Mouse (Mus musculus) stomach, embryonic 15.5 days (tissue): ENCODE results near the gene Mrps18b. TPM values are rescaled to one million over a fixed set of nuclear protein-coding genes. Genes with fewer than 3 reads are reported as not detected.
"Not testable (repeated sequence)": the region's sequence is repeated elsewhere in the genome, so short reads cannot be mapped to it uniquely, and the experiment has no call there.

Experiments
- ATAC-seq: fragments of 200-750 bp; cut with Nextera tagmentation; 2 replicates; pipeline ENCODE4 v1.8.0; 2017; ENCODE audit warnings: low read depth, moderate number of reproducible peaks, moderate TSS enrichment; ENCODE audit not compliant: insufficient read depth, low FRiP score
- H3K27ac ChIP-seq: fragments of 300-500 bp; sonication (generic); 2 replicates; pipeline ENCODE4 v1.5.1; 2015; ENCODE audit warnings: mild to moderate bottlenecking, inconsistent platforms
- H3K27me3 ChIP-seq: fragments of 300-500 bp; sonication (generic); replicated peaks from 2 replicates; pipeline ENCODE4 v1.6.1; 2015; ENCODE audit warnings: inconsistent platforms
- H3K36me3 ChIP-seq: fragments of 300-500 bp; sonication (generic); 2 replicates; pipeline ENCODE4 v1.6.1; 2015; ENCODE audit warnings: inconsistent platforms
- H3K4me1 ChIP-seq: fragments of 300-500 bp; sonication (generic); 2 replicates; pipeline ENCODE4 v1.6.1; 2015; ENCODE audit warnings: inconsistent platforms
- H3K4me2 ChIP-seq: fragments of 300-500 bp; sonication (generic); 2 replicates; pipeline ENCODE4 v1.6.1; 2015; ENCODE audit warnings: mild to moderate bottlenecking, inconsistent platforms
- H3K4me3 ChIP-seq: fragments of 300-500 bp; sonication (generic); replicated peaks from 2 replicates; pipeline ENCODE4 v1.5.1; 2015; ENCODE audit warnings: inconsistent platforms
- H3K9ac ChIP-seq: fragments of 300-500 bp; sonication (generic); 2 replicates; pipeline ENCODE4 v1.6.1; 2015; ENCODE audit warnings: inconsistent platforms
- H3K9me3 ChIP-seq: fragments of 300-500 bp; sonication (generic); 2 replicates; pipeline ENCODE4 v1.6.1; 2016; ENCODE audit warnings: inconsistent platforms
- WGBS: fragments of 180-500 bp; shearing (Covaris S2); methylation state at CpG from one replicate; pipeline ENCODE4 v1.1.7; 2015; 5-methylcytosine and 5-hydroxymethylcytosine counted together
- polyA plus RNA-seq: library from polyadenylated mRNA; unstranded; fragments of >200 nt; fragmentation: Nextera tagmentation; extraction: Ambion mirVana; gene quantifications from 2 replicates; pipeline ENCODE4 v1.2.1, GENCODE M21; 2015

The Mrps18b gene
- polyA plus RNA-seq, result 89.5 and 101 TPM in 2 replicates

DNA sequence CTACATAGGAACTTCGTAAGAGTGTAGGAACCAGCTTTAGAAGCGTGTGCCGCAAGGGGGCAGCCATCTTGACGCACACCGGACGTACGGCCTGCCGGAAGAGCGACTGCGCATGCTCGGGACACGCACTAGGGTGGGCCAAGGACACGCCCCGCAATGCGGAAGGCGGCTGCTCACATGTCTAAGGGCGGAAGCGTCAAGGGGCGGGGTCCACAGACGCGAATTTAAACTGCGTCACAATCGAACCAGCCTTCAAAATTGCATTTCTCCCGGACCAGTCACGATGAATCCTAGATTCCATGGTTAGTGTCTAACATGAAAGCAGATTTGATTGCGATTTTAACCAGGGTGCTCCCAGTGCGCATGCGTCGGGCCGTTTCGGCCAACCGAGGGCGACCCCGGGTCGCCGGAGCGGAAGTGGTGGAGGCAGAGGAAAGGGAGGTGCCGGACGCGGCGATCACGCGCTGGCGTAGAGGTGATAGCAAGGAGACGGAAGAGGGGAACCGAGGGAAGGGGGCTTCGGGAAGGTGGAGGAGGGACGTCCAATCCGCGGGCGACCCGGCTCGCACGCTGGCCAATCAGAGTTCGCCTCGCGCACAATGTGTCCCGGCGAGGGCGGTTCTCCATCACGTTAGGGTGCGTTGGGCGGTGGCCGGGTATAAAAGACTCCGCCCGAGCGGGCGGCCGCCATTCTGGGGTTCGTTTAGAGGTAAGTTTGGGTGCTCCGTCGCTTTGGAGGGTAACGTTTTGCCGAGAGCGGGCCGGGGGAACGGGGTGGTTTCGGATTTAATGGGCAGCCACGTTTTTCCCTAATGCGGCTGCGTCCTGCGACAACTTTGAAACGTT lies at the start of gene Mrps18b, which contains the start of gene Ppp1r10:
Gene Mrps18b, minus strand, starts transcription at position 93 of the 846 bp plus-strand sequence.
Gene Ppp1r10, plus strand, starts transcription at position 138 of the 846 bp plus-strand sequence.
- WGBS, result under 1% methylated on average over 83 of the region's 83 CpGs
- peak; percentile 94 for ATAC-seq
- H3K27me3 ChIP-seq, result no peaks in the 10 kb centered on the region
- peaks cover 13% of the 10 kb centered on the region for H3K36me3 ChIP-seq
- peak within 1 kb of the TSS; percentile 92 for H3K9ac ChIP-seq
- peak within 1 kb of the TSS; percentile 97 for H3K27ac ChIP-seq
- peaks cover 13% of the 10 kb centered on the region; the same call in 1 of the 2 replicates for H3K4me1 ChIP-seq
- H3K4me3 ChIP-seq, result peak within 1 kb of the TSS; percentile 77
- H3K4me2 ChIP-seq, result peak within 1 kb of the TSS; percentile 78
- H3K9me3 ChIP-seq, result no peaks in the 10 kb centered on the region

- H3K4me2 ChIP-seq, result no peak overlapping the region
- peaks cover 52% of the 10 kb centered on the region for H3K36me3 ChIP-seq
- no peak for ATAC-seq
- H3K4me1 ChIP-seq, result peaks cover 5% of the 10 kb centered on the region
- H3K9ac ChIP-seq, result no peak overlapping the region
- H3K27me3 ChIP-seq, result no peaks in the 10 kb centered on the region
- 88% methylated on average over 10 of the region's 10 CpGs for WGBS
- no peaks in the 10 kb centered on the region for H3K9me3 ChIP-seq
- H3K27ac ChIP-seq, result no peak overlapping the region
- H3K4me3 ChIP-seq, result no peak overlapping the region
These were observed 47.1 kb upstream of the Mrps18b start for GRCm38 (mm10) chr17:35963279-35963678.

DNA sequence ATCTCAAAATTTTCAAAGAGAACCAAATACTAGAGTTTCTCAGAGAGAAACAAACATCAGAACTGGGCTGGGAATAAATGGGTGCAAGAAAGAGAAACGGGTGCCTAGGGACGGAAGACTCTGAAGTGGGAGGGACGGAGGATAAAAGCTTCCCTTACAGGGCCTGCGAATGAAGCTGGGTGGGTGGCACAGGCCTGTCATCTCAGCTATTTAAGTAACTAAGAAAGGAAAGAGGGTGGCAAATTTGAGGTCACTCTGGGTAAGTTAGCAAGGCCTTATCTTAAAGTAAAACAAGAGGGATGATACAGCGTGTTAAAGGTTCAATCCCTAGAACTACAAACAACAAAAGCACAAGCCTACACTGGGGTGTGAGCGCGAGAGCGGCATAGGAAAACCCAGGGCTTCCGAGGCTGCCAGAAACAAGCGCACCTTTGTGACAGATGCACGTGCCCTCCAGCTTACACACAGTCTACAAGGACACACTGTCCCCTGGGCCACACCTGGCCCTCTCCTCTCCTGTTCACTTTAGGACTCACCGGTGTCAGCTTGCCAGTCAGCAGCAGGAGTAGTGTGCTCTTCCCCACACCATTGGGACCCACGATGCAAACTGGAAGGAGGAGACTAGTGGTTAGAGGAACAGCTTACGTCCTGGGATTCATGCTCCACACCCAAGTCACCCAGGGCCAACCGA lies 42.5 kb upstream of the Mrps18b start:
- peaks cover 72% of the 10 kb centered on the region for H3K36me3 ChIP-seq
- no peaks in the 10 kb centered on the region for H3K4me1 ChIP-seq
- H3K4me3 ChIP-seq, result no peak overlapping the region
- no peaks in the 10 kb centered on the region for H3K27me3 ChIP-seq
- 96% methylated on average over 15 of the region's 15 CpGs for WGBS
- no peak overlapping the region for H3K4me2 ChIP-seq
- no peak overlapping the region for H3K9ac ChIP-seq
- no peak overlapping the region for H3K27ac ChIP-seq
- no peak for ATAC-seq
- H3K9me3 ChIP-seq, result no peaks in the 10 kb centered on the region

GRCm38 (mm10) chr17:35954665-35955064 lies 38.5 kb upstream of the Mrps18b start:
- Histone ChIP-seq H3K4me3 (no peak overlapping the region), H3K4me1 (no peaks in the 10 kb centered on the region), H3K36me3 (peaks cover 36% of the 10 kb centered on the region), H3K4me2 (no peak overlapping the region), H3K9me3 (no peaks in the 10 kb centered on the region), H3K9ac (no peak overlapping the region), H3K27ac (no peak overlapping the region), H3K27me3 (no peaks in the 10 kb centered on the region)
- no peak for ATAC-seq
- 78% methylated on average over 8 of the region's 8 CpGs for WGBS

GRCm38 (mm10) chr17:35952559-35952958 lies 36.4 kb upstream of the Mrps18b start:
- not testable (repeated sequence) for H3K4me3 ChIP-seq, H3K9me3 ChIP-seq, H3K4me2 ChIP-seq, ATAC-seq, H3K27me3 ChIP-seq, H3K9ac ChIP-seq, H3K27ac ChIP-seq, H3K4me1 ChIP-seq
- 51% methylated on average over 2 of the region's 3 CpGs for WGBS
- H3K36me3 ChIP-seq, result peaks cover 15% of the 10 kb centered on the region

- not testable (repeated sequence) for ATAC-seq, H3K27me3 ChIP-seq, H3K27ac ChIP-seq, H3K9ac ChIP-seq, H3K4me1 ChIP-seq, H3K4me3 ChIP-seq, H3K9me3 ChIP-seq, H3K36me3 ChIP-seq, H3K4me2 ChIP-seq
These were observed 34.8 kb upstream of the Mrps18b start for GRCm38 (mm10) chr17:35950946-35951345.

DNA sequence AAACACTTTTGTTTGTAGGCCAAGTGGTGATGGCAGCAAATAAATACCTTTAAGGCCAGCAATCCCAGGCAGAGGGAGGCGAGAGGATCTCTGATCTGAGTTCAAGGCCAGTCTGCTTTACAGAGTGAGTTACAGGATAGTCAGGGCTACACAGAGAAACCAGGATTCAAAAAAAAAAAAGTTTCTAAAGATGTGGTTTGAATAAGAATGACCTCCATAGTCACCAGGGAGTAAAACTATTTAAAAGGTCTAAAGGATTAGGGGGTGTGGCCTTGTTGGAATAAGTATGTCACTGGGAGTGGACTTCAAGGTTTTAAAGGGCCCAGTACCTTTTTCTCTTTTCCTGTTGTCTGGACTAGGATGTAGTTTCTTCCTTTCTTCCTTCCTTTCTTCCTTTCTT lies 23.8 kb upstream of the Mrps18b start:
- Histone ChIP-seq H3K9me3 (no peaks in the 10 kb centered on the region), H3K4me3 (no peak overlapping the region), H3K9ac (no peak overlapping the region), H3K4me2 (no peak overlapping the region), H3K27me3 (no peaks in the 10 kb centered on the region), H3K4me1 (no peaks in the 10 kb centered on the region), H3K36me3 (no peaks in the 10 kb centered on the region), H3K27ac (no peak overlapping the region)
- no peak for ATAC-seq
- 68% methylated on average over 1 of the region's 1 CpGs for WGBS

- no peaks in the 10 kb centered on the region for H3K4me1 ChIP-seq
- H3K4me3 ChIP-seq, result no peak overlapping the region
- H3K9me3 ChIP-seq, result no peaks in the 10 kb centered on the region
- no peak overlapping the region for H3K9ac ChIP-seq
- WGBS, result 39% methylated on average over 2 of the region's 2 CpGs
- H3K27me3 ChIP-seq, result no peaks in the 10 kb centered on the region
- H3K4me2 ChIP-seq, result no peak overlapping the region
- H3K36me3 ChIP-seq, result no peaks in the 10 kb centered on the region
- no peak overlapping the region for H3K27ac ChIP-seq
- ATAC-seq, result no peak
These were observed 22.9 kb upstream of the Mrps18b start for GRCm38 (mm10) chr17:35939108-35939507.

DNA sequence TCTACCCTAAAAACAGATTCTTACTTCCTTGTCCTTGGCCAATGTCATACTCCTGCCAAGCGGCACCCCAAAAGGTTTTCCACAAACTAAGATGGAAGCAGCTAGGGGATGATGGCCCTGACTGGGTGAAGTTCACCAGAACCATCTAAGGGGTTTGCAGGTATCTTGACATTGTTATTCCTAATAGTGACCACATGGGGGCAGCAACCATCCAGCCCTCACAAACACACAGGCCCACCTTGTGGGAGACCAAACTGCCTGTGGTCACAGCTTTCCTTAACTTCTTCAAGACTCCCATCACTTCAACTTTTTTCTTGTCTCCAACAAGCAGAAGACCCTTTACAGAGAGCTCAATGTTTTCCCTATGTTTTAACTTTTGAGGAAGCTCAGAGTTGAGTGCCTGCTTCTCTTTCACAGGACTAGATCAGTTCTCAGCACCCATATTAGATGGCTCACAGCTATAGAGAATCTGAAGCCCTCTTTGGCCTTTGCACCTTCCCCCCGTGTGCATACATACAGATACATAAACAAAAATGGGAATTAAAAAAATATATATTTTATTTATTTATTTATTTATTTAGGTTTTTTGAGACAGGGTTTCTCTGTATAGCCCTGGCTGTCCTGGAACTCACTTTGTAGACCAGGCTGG lies 21.6 kb upstream of the Mrps18b start:
- Histone ChIP-seq H3K27ac (no peak overlapping the region), H3K9me3 (no peaks in the 10 kb centered on the region), H3K9ac (no peak overlapping the region), H3K27me3 (no peaks in the 10 kb centered on the region), H3K36me3 (no peaks in the 10 kb centered on the region), H3K4me3 (no peak overlapping the region), H3K4me1 (no peaks in the 10 kb centered on the region), H3K4me2 (no peak overlapping the region)
- WGBS, result 31% methylated on average over 2 of the region's 2 CpGs
- peak; percentile 53; the same call in 1 of the 2 replicates for ATAC-seq

DNA sequence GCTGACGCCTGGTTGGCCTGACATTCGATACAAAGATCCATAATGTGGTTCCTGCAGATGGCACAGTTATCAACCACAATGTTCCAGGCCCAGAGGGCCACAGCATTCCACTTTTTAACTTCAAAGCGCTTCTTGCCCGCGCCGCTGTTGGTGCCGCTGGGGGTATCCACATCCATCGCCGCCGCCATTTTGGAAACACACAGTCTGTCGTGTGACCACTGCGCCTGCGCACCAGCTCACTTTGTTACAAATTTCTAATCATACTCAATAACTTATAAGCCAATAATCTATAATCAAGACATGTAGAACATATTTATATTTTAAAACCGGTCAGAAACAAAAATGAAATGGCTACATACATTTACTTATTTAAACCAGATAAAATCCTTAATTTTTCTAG lies 19.6 kb upstream of the Mrps18b start:
- 82% methylated on average over 14 of the region's 14 CpGs for WGBS
- not testable (repeated sequence) for H3K4me3 ChIP-seq, H3K9me3 ChIP-seq, H3K36me3 ChIP-seq, H3K9ac ChIP-seq, ATAC-seq, H3K27me3 ChIP-seq, H3K4me1 ChIP-seq, H3K4me2 ChIP-seq, H3K27ac ChIP-seq

DNA sequence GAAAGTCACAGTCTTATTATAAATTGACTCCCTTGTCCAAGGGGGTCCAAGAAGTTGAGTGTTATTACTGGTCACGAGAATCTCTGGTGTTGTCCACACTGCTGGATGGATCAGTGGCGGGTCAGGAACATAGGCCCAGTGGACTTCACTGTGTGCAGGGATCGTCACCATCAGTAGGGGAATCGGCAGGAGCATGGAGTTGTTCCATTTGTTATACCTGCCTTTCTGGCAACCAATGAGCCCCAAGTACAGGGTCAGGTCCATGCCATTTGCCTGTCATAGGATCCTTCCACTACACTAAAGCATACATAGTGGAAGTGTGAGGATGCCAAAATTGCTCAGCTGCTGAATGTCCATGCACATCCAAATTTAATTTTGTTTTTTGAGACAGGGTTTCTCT lies 16.4 kb upstream of the Mrps18b start:
- Histone ChIP-seq H3K4me3 (no peak overlapping the region), H3K4me1 (no peaks in the 10 kb centered on the region), H3K27me3 (no peaks in the 10 kb centered on the region), H3K9ac (no peak overlapping the region), H3K9me3 (no peaks in the 10 kb centered on the region), H3K4me2 (no peak overlapping the region), H3K36me3 (peaks cover 33% of the 10 kb centered on the region), H3K27ac (no peak overlapping the region)
- 85% methylated on average over 4 of the region's 4 CpGs for WGBS
- ATAC-seq, result no peak

- Histone ChIP-seq H3K9ac (no peak overlapping the region), H3K36me3 (peaks cover 47% of the 10 kb centered on the region), H3K4me2 (no peak overlapping the region), H3K4me1 (no peaks in the 10 kb centered on the region), H3K27ac (no peak overlapping the region), H3K9me3 (no peaks in the 10 kb centered on the region), H3K4me3 (no peak overlapping the region), H3K27me3 (no peaks in the 10 kb centered on the region)
- no peak for ATAC-seq
- WGBS, result 96% methylated on average over 12 of the region's 12 CpGs
These were observed 14.4 kb upstream of the Mrps18b start for GRCm38 (mm10) chr17:35930627-35931026.
